Mouse (Mus musculus): Measurements from ENCODE around the gene Phykpl. TPM values are rescaled to one million over a fixed set of nuclear protein-coding genes. Genes with fewer than 3 reads are reported as not detected.

Phykpl gene
- total and polyA plus RNA-seq, 2 experiments from 2014 or later, result 13.9 to 35.2 TPM

GRCm38 (mm10) chr11:51646245-51646644, 61.7 kb downstream of the Phykpl start:
- ATAC-seq (ENCODE audit: insufficient read depth, low read depth), result no peak
- Histone ChIP-seq H3K27me3 (ENCODE audit: control insufficient read depth, insufficient read depth, low read length) (no peaks in the 10 kb centered on the region), H3K4me2 (ENCODE audit: low read depth, low read length) (peak overlapping the region; percentile 88), H3K9ac (replicated peaks; ENCODE audit: low read depth, low read length) (peak overlapping the region; percentile 8; the same call in 1 of the 2 replicates), H3K9me3 (replicated peaks; ENCODE audit: control insufficient read depth, low read length) (no peaks in the 10 kb centered on the region), H3K4me3 (ENCODE audit: low read depth, low read length) (no peak overlapping the region), H3K36me3 (replicated peaks; ENCODE audit: control insufficient read depth, insufficient read depth, low read length) (peaks cover 24% of the 10 kb centered on the region), H3K4me1 (ENCODE audit: control insufficient read depth, insufficient read depth) (peaks cover 28% of the 10 kb centered on the region), H3K27ac (ENCODE audit: low read depth) (peak overlapping the region; percentile 90)
- DNase-seq (ENCODE audit: low spot score), result no peak
- TF ChIP-seq EP300 (IDR thresholded peaks at IDR 0.05; ENCODE audit: low read depth) (no peak), CTCF (IDR thresholded peaks at IDR 0.05; ENCODE audit: low read depth) (no peak)
- 75% methylated on average over 7 of the region's 7 CpGs for WGBS

DNA sequence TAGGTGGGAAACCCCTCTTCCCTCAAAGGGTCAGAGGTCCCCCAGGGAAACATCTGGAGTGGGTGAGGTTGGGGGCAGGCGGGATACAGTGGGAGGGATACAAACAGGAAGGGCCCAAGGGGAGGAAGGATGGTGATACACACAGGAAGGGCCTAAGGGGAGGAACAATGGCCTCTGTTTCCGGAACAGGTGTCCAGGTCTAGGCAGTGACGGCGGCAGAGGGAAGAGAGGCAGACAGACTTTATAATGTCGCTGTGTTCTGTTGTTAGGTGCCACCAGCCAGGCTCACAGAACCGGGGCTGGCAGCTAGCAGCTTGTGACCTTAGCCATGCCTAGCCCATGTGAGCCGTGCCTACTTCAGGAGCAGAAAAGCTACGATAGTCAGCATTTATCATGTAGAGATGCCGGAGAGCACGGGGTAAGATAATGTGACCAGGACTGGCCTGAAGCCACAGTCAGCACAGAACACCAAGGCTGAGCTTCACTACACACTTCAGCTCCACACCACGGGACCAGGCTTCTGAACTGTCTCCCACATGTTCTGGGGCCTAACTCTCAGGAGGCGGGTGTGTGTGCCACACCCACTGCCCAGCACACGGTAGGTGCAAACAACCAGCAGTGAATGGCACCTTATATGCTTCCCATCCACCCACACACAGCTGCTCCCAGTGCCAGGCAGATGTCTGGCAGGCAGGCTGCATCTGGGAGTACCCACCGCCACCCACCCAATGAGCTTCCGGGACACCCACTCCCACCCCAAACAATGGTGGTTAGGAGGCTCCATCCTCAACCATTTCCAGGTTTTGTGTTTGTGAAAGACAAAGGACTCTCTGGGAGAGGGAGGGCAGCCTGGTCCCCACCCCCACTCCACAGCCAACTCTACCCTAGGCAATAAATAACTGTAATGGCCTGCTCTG, 62.5 kb downstream of the Phykpl start:
- Histone ChIP-seq H3K4me2 (ENCODE audit: low read depth, low read length) (peak overlapping the region; percentile 88), H3K36me3 (replicated peaks; ENCODE audit: control insufficient read depth, insufficient read depth, low read length) (peaks cover 24% of the 10 kb centered on the region), H3K27ac (ENCODE audit: low read depth) (peak overlapping the region; percentile 90), H3K4me1 (ENCODE audit: control insufficient read depth, insufficient read depth) (peaks cover 28% of the 10 kb centered on the region), H3K9ac (replicated peaks; ENCODE audit: low read depth, low read length) (peak overlapping the region; percentile 16; the same call in 1 of the 2 replicates), H3K4me3 (ENCODE audit: low read depth, low read length) (no peak overlapping the region), H3K27me3 (ENCODE audit: control insufficient read depth, insufficient read depth, low read length) (no peaks in the 10 kb centered on the region), H3K9me3 (replicated peaks; ENCODE audit: control insufficient read depth, low read length) (no peaks in the 10 kb centered on the region)
- ATAC-seq (ENCODE audit: insufficient read depth, low read depth) (peak; percentile 62), DNase-seq (ENCODE audit: low spot score) (peak; percentile 64)
- TF ChIP-seq CTCF (IDR thresholded peaks at IDR 0.05; ENCODE audit: low read depth) (no peak), EP300 (IDR thresholded peaks at IDR 0.05; ENCODE audit: low read depth) (peak; percentile 82)
- WGBS, result 48% methylated on average over 15 of the region's 15 CpGs

DNA sequence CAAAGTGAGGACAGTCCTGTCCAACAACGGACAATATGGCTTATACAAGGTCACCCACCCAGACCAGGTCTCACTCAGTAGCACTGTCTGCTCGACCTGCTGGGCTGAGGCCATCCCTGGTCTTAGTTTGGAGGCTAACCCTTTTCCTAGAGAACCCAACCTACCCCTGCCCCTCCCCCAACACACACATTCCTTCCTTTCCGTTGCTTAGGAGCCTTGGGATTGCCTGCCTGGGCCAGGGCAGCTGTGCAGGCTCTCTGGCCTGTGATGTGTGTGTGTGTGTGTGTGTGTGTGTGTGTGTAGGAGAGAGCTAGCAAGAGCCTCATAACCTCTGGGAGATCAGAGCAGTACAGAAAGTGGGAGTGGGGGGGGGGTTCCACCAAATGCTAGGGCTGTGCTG, 64.0 kb downstream of the Phykpl start:
- peak overlapping the region; percentile 88 for H3K4me2 ChIP-seq (ENCODE audit: low read depth, low read length)
- peak overlapping the region; percentile 90 for H3K27ac ChIP-seq (ENCODE audit: low read depth)
- peak overlapping the region; percentile 71 for H3K4me3 ChIP-seq (ENCODE audit: low read depth, low read length)
- peaks cover 24% of the 10 kb centered on the region for H3K4me1 ChIP-seq (ENCODE audit: control insufficient read depth, insufficient read depth)
- no peak for TF ChIP-seq CTCF (IDR thresholded peaks at IDR 0.05; ENCODE audit: low read depth)
- TF ChIP-seq EP300 (IDR thresholded peaks at IDR 0.05; ENCODE audit: low read depth), result no peak
- DNase-seq (ENCODE audit: low spot score) (no peak), ATAC-seq (ENCODE audit: insufficient read depth, low read depth) (peak; percentile 10; the same call in 1 of the 2 replicates)
- no peaks in the 10 kb centered on the region for H3K9me3 ChIP-seq (replicated peaks; ENCODE audit: control insufficient read depth, low read length)
- H3K27me3 ChIP-seq (ENCODE audit: control insufficient read depth, insufficient read depth, low read length), result no peaks in the 10 kb centered on the region
- peak overlapping the region; percentile 79 for H3K9ac ChIP-seq (replicated peaks; ENCODE audit: low read depth, low read length)
- H3K36me3 ChIP-seq (replicated peaks; ENCODE audit: control insufficient read depth, insufficient read depth, low read length), result peaks cover 20% of the 10 kb centered on the region
- 18% methylated on average over 3 of the region's 3 CpGs for WGBS

- peaks cover 13% of the 10 kb centered on the region for H3K36me3 ChIP-seq (replicated peaks; ENCODE audit: control insufficient read depth, insufficient read depth, low read length)
- peak overlapping the region; percentile 90 for H3K27ac ChIP-seq (ENCODE audit: low read depth)
- peak overlapping the region; percentile 71 for H3K4me3 ChIP-seq (ENCODE audit: low read depth, low read length)
- no peak for DNase-seq (ENCODE audit: low spot score)
- TF ChIP-seq CTCF (IDR thresholded peaks at IDR 0.05; ENCODE audit: low read depth) (no peak), EP300 (IDR thresholded peaks at IDR 0.05; ENCODE audit: low read depth) (no peak)
- H3K27me3 ChIP-seq (ENCODE audit: control insufficient read depth, insufficient read depth, low read length), result no peaks in the 10 kb centered on the region
- no peak for ATAC-seq (ENCODE audit: insufficient read depth, low read depth)
- peak overlapping the region; percentile 79 for H3K9ac ChIP-seq (replicated peaks; ENCODE audit: low read depth, low read length)
- WGBS, result 40% methylated on average over 11 of the region's 11 CpGs
- no peaks in the 10 kb centered on the region for H3K9me3 ChIP-seq (replicated peaks; ENCODE audit: control insufficient read depth, low read length)
- H3K4me1 ChIP-seq (ENCODE audit: control insufficient read depth, insufficient read depth), result peaks cover 24% of the 10 kb centered on the region
- peak overlapping the region; percentile 88 for H3K4me2 ChIP-seq (ENCODE audit: low read depth, low read length)
Observed at GRCm38 (mm10) chr11:51649111-51649888, 64.7 kb downstream of the Phykpl start.

DNA sequence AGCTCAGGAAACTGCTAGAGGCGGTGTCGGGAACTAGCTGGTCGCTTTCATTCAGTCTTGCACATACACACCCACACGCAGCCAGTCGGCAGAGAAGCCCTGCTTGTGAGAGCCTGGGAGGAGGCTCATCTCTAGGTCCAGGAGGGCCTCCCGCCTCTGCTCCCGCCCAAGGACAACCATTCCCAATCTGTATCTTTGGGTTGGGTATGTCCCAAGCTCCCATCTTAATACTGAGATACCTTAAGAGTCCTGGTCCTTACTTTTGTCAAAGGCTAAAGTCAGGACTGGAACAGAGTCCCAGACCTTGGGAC, 65.3 kb downstream of the Phykpl start:
- DNase-seq (ENCODE audit: low spot score), result no peak
- TF ChIP-seq EP300 (IDR thresholded peaks at IDR 0.05; ENCODE audit: low read depth), result no peak
- H3K4me3 ChIP-seq (ENCODE audit: low read depth, low read length), result peak overlapping the region; percentile 71
- no peak for ATAC-seq (ENCODE audit: insufficient read depth, low read depth)
- peak overlapping the region; percentile 79 for H3K9ac ChIP-seq (replicated peaks; ENCODE audit: low read depth, low read length)
- H3K36me3 ChIP-seq (replicated peaks; ENCODE audit: control insufficient read depth, insufficient read depth, low read length), result peaks cover 7% of the 10 kb centered on the region
- no peaks in the 10 kb centered on the region for H3K27me3 ChIP-seq (ENCODE audit: control insufficient read depth, insufficient read depth, low read length)
- 8% methylated on average over 7 of the region's 7 CpGs for WGBS
- peak overlapping the region; percentile 88 for H3K4me2 ChIP-seq (ENCODE audit: low read depth, low read length)
- peak overlapping the region; percentile 90 for H3K27ac ChIP-seq (ENCODE audit: low read depth)
- H3K4me1 ChIP-seq (ENCODE audit: control insufficient read depth, insufficient read depth), result peaks cover 24% of the 10 kb centered on the region
- H3K9me3 ChIP-seq (replicated peaks; ENCODE audit: control insufficient read depth, low read length), result no peaks in the 10 kb centered on the region

Measured in heart, postnatal 0 days (tissue).